Mouse (Mus musculus): ENCODE data around the gene Parp6. TPM values are rescaled to one million over a fixed set of nuclear protein-coding genes. Genes with fewer than 3 reads are reported as not detected.

Parp6 gene
- polyA plus RNA-seq, 1 experiment from 2014 or later, result 4.0 TPM

- Histone ChIP-seq H3K36me3 (replicated peaks) (no peaks in the 10 kb centered on the region), H3K9me3 (replicated peaks) (no peaks in the 10 kb centered on the region), H3K4me2 (no peak overlapping the region), H3K4me1 (replicated peaks) (no peaks in the 10 kb centered on the region), H3K27me3 (peaks cover 70% of the 10 kb centered on the region), H3K27ac (replicated peaks) (no peak overlapping the region), H3K9ac (no peak overlapping the region), H3K4me3 (replicated peaks) (no peak overlapping the region)
- 19% methylated on average over 6 of the region's 6 CpGs for WGBS (ENCODE audit: insufficient replicate concordance)
- no peak for ATAC-seq (ENCODE audit: insufficient read depth)
Measured at GRCm38 (mm10) chr9:59687416-59688046, 70.4 kb downstream of the Parp6 start.

- H3K27ac ChIP-seq (replicated peaks), result no peak overlapping the region
- H3K4me1 ChIP-seq (replicated peaks), result no peaks in the 10 kb centered on the region
- H3K4me3 ChIP-seq (replicated peaks), result no peak overlapping the region
- H3K4me2 ChIP-seq, result peak overlapping the region; percentile 10; the same call in 1 of the 2 replicates
- no peak overlapping the region for H3K9ac ChIP-seq
- H3K9me3 ChIP-seq (replicated peaks), result no peaks in the 10 kb centered on the region
- H3K36me3 ChIP-seq (replicated peaks), result no peaks in the 10 kb centered on the region
- WGBS (ENCODE audit: insufficient replicate concordance), result 12% methylated on average over 23 of the region's 23 CpGs
- peaks cover 66% of the 10 kb centered on the region for H3K27me3 ChIP-seq
- ATAC-seq (ENCODE audit: insufficient read depth), result no peak
Measured at GRCm38 (mm10) chr9:59691635-59692094, 74.6 kb downstream of the Parp6 start.

- peaks cover 64% of the 10 kb centered on the region for H3K27me3 ChIP-seq
- no peak overlapping the region for H3K9ac ChIP-seq
- no peak overlapping the region for H3K27ac ChIP-seq (replicated peaks)
- no peaks in the 10 kb centered on the region for H3K4me1 ChIP-seq (replicated peaks)
- ATAC-seq (ENCODE audit: insufficient read depth), result no peak
- no peak overlapping the region for H3K4me3 ChIP-seq (replicated peaks)
- 41% methylated on average over 9 of the region's 9 CpGs for WGBS (ENCODE audit: insufficient replicate concordance)
- H3K36me3 ChIP-seq (replicated peaks), result no peaks in the 10 kb centered on the region
- H3K9me3 ChIP-seq (replicated peaks), result no peaks in the 10 kb centered on the region
- 0 out of 2 replicates have a peak overlapping the region, but pooled peaks have one; percentile 10 for H3K4me2 ChIP-seq
Measured at GRCm38 (mm10) chr9:59692145-59692544, 75.1 kb downstream of the Parp6 start.

GRCm38 (mm10) chr9:59694571-59695450 lies 77.7 kb downstream of the Parp6 start:
- 50% methylated on average over 16 of the region's 16 CpGs for WGBS (ENCODE audit: insufficient replicate concordance)
- Histone ChIP-seq H3K4me2 (no peak overlapping the region), H3K9me3 (replicated peaks) (no peaks in the 10 kb centered on the region), H3K27me3 (peaks cover 75% of the 10 kb centered on the region), H3K27ac (replicated peaks) (no peak overlapping the region), H3K4me3 (replicated peaks) (no peak overlapping the region), H3K36me3 (replicated peaks) (no peaks in the 10 kb centered on the region), H3K4me1 (replicated peaks) (no peaks in the 10 kb centered on the region), H3K9ac (no peak overlapping the region)
- no peak for ATAC-seq (ENCODE audit: insufficient read depth)

- peaks cover 76% of the 10 kb centered on the region for H3K27me3 ChIP-seq
- WGBS (ENCODE audit: insufficient replicate concordance), result 29% methylated on average over 3 of the region's 3 CpGs
- H3K4me1 ChIP-seq (replicated peaks), result no peaks in the 10 kb centered on the region
- H3K36me3 ChIP-seq (replicated peaks), result no peaks in the 10 kb centered on the region
- no peak for ATAC-seq (ENCODE audit: insufficient read depth)
- H3K27ac ChIP-seq (replicated peaks), result no peak overlapping the region
- H3K4me3 ChIP-seq (replicated peaks), result no peak overlapping the region
- H3K9me3 ChIP-seq (replicated peaks), result no peaks in the 10 kb centered on the region
- H3K9ac ChIP-seq, result no peak overlapping the region
- no peak overlapping the region for H3K4me2 ChIP-seq
Measured at GRCm38 (mm10) chr9:59695451-59695813, 78.3 kb downstream of the Parp6 start.

- Histone ChIP-seq H3K4me1 (replicated peaks) (no peaks in the 10 kb centered on the region), H3K4me2 (no peak overlapping the region), H3K9me3 (replicated peaks) (no peaks in the 10 kb centered on the region), H3K36me3 (replicated peaks) (no peaks in the 10 kb centered on the region), H3K27me3 (peaks cover 75% of the 10 kb centered on the region), H3K9ac (no peak overlapping the region), H3K4me3 (replicated peaks) (no peak overlapping the region), H3K27ac (replicated peaks) (no peak overlapping the region)
- 65% methylated on average over 3 of the region's 3 CpGs for WGBS (ENCODE audit: insufficient replicate concordance)
- no peak for ATAC-seq (ENCODE audit: insufficient read depth)
Measured at GRCm38 (mm10) chr9:59696381-59696780, 79.3 kb downstream of the Parp6 start.

Other genes starting within 250 kb of the Parp6 start
- gene Arih1, start 130.7 kb upstream of the Parp6 start, polyA plus RNA-seq (2015; fragmentation: Nextera tagmentation; extraction: Ambion mirVana), result 5.8 and 6.5 TPM in 2 replicates
- 34.9 and 36.6 TPM in 2 replicates for gene Hexa, start 77.7 kb upstream of the Parp6 start, polyA plus RNA-seq (2015; fragmentation: Nextera tagmentation; extraction: Ambion mirVana)
- gene Tmem202, start 77.4 kb upstream of the Parp6 start, polyA plus RNA-seq (2015; fragmentation: Nextera tagmentation; extraction: Ambion mirVana), result 0.08 TPM in 1 of 2 replicates, not detected in the other
- gene Celf6, start 39.4 kb upstream of the Parp6 start, polyA plus RNA-seq (2015; fragmentation: Nextera tagmentation; extraction: Ambion mirVana), result 0.03 TPM in 1 of 2 replicates, not detected in the other
- 163 and 164 TPM in 2 replicates for gene Pkm, start 39.1 kb downstream of the Parp6 start, polyA plus RNA-seq (2015; fragmentation: Nextera tagmentation; extraction: Ambion mirVana)
- 0.17 and 0.32 TPM in 2 replicates for gene Gramd2, start 62.9 kb downstream of the Parp6 start, polyA plus RNA-seq (2015; fragmentation: Nextera tagmentation; extraction: Ambion mirVana)
- gene Senp8, start 133.4 kb downstream of the Parp6 start, polyA plus RNA-seq (2015; fragmentation: Nextera tagmentation; extraction: Ambion mirVana), result 3.0 and 3.9 TPM in 2 replicates
- gene Myo9a, start 133.6 kb downstream of the Parp6 start, polyA plus RNA-seq (2015; fragmentation: Nextera tagmentation; extraction: Ambion mirVana), result 3.1 and 3.4 TPM in 2 replicates

Data from liver, embryonic 15.5 days (tissue).